Mouse (Mus musculus): ENCODE results near the gene Phf19. TPM values are rescaled to one million over a fixed set of nuclear protein-coding genes. Genes with fewer than 3 reads are reported as not detected.

The Phf19 gene
- polyA plus RNA-seq, 1 experiment = 13.4 TPM

DNA sequence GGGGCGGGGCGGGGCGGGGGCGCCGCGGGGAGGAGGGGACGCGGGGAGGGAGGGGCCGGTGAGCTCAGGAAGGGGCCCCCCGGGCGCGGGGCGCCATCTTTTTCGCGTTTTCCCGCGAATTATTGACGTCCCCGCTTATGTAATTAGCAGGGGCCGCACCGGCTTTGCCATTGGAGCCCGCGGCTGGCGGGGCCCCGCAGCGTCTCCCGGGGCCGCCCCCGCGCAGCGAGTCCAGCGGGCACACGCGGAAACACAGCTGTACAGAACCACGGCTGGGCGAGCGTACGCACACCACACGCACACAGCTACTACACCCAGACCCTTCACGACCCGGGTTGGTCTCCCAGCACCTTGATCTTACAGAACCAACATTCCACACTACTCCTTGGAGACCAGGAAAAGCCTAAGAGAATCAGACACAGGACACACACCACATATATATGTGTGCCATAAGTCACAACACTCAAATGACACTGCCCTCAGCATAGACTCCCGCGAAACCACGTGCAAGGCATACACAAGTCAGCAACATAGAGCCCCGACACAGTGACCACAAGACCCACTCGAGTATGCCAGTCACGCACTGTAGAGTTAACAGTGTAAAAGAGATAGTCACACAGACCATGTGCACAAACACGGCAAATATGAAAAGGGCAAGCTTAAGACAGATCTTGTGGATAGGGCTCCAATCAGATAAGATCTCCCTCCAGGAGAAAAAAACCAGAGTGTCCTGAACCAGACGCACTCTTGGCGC is 420 bp upstream of the Phf19 start:
- no peak for TF ChIP-seq POLR2A (IDR thresholded peaks at IDR 0.05; ENCODE audit: borderline replicate concordance, low read depth, low read length)
- no peak for TF ChIP-seq CTCF (IDR thresholded peaks at IDR 0.05; ENCODE audit: low read depth, low read length)
- Histone ChIP-seq H3K4me3 (ENCODE audit: insufficient read depth, low read length) (peak overlapping the region; percentile 48), H3K27ac (ENCODE audit: insufficient read depth, low read depth, low read length) (no peak overlapping the region), H3K4me1 (ENCODE audit: control insufficient read depth, insufficient read depth, low read length) (peaks cover 10% of the 10 kb centered on the region)

DNA sequence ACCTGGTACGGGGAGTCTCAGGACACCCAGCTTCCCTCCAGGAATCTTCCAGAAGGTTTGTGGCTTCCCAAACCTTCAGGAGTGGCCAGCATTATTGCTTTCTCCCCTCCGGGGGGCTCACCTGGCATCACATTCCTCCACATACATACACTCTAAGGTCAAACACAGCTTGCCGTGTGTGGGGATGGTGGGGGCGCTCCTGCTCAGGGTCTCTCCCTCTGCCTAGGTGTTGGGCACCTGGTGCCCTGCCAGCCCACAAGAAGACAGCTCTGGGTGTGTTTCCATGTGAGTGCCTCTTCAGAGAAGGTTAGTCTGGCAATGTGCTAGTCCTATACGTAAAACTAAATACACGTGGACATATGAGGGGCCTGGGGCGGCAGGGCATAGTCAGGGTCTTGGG is 1.2 kb downstream of the Phf19 start:
- TF ChIP-seq POLR2A (IDR thresholded peaks at IDR 0.05; ENCODE audit: borderline replicate concordance, low read depth, low read length) (no peak), CTCF (IDR thresholded peaks at IDR 0.05; ENCODE audit: low read depth, low read length) (no peak)

DNA sequence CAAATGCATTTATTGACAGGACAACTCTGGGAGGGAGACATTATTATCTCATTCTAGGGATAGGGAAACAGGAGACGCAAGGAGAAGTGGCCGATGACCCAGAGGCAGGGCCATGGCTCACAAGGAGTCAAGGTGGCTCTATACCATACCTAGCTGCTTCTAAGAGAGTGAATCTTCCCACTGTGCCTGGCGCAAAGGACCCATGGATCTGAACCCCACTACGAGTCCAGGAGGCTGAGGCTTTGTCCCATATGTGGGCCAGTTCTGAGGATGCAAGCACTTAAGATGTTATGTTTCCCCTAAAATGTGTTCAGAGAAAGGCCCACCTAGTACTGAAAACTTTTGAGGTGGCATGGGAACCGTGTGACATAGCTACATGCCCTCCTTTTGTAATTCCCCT is 2.0 kb downstream of the Phf19 start:
- no peak overlapping the region for H3K4me3 ChIP-seq (ENCODE audit: insufficient read depth, low read length)
- TF ChIP-seq POLR2A (IDR thresholded peaks at IDR 0.05; ENCODE audit: borderline replicate concordance, low read depth, low read length) = no peak
- no peak for TF ChIP-seq CTCF (IDR thresholded peaks at IDR 0.05; ENCODE audit: low read depth, low read length)
- no peak overlapping the region for H3K27ac ChIP-seq (ENCODE audit: insufficient read depth, low read depth, low read length)
- peaks cover 15% of the 10 kb centered on the region for H3K4me1 ChIP-seq (ENCODE audit: control insufficient read depth, insufficient read depth, low read length)

More for the DNA sequence above, 1.2 kb downstream of the Phf19 start:
- H3K4me1 ChIP-seq (ENCODE audit: control insufficient read depth, insufficient read depth, low read length) = peaks cover 10% of the 10 kb centered on the region
- no peak overlapping the region for H3K27ac ChIP-seq (ENCODE audit: insufficient read depth, low read depth, low read length)
- peak overlapping the region; percentile 93 for H3K4me3 ChIP-seq (ENCODE audit: insufficient read depth, low read length)

DNA sequence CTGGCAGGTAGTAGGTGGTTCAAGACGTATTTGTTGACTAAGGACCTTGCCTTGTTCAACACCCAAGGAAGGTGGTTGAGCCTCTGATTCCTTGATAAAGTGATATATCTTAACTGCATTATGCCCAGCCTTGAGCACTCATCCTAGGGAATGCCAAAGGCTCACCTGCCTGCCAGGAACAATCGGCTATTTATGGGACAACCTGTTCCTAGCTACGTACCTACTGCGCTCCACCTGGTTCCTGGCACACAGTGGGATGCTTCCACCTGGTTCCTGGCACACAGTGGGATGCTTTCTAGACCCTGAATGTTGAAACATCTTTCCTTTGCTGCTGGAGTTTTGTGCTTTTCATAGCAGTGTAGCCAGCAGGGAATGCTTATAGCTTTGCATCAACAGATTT is 4.1 kb downstream of the Phf19 start:
- no peak overlapping the region for H3K4me3 ChIP-seq (ENCODE audit: insufficient read depth, low read length)
- H3K27ac ChIP-seq (ENCODE audit: insufficient read depth, low read depth, low read length) = no peak overlapping the region
- TF ChIP-seq CTCF (IDR thresholded peaks at IDR 0.05; ENCODE audit: low read depth, low read length) (no peak), POLR2A (IDR thresholded peaks at IDR 0.05; ENCODE audit: borderline replicate concordance, low read depth, low read length) (no peak)

DNA sequence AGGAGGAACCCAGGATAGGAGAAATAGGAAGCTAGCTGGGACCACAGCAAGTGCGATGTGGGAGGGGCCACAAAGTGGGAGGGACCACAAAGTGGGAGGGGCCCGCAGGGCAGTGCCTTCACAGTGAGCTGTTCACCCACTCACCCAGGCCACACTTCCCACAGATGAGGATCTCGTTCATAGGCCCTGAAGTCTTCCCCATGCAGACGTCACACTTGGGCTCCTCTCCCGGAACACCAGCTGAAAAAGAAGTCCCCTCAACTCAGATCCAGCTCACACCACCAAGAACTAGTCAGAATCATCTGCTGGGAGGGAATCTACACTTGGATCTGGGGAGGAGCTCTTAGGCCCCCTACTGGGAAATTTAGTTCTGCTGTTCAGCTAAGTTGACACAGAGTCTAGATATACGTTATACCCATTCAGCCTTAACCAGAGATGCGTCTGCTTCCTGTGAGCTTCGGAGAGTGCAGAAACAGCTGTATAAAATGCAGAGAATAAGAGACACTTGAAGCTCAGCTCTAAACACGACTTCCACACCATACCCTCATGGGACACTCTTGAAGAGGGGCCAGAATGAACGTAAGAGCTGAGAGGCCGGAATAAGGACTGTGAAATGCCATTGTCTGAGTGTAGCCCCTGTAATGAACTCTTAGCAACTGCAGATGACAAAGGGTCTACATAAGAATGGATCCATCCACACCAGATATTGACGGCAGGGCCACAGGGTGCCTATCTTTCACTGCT is 6.8 kb downstream of the Phf19 start:
- TF ChIP-seq CTCF (IDR thresholded peaks at IDR 0.05; ENCODE audit: low read depth, low read length) (no peak), POLR2A (IDR thresholded peaks at IDR 0.05; ENCODE audit: borderline replicate concordance, low read depth, low read length) (no peak)
- H3K4me3 ChIP-seq (ENCODE audit: insufficient read depth, low read length) = no peak overlapping the region
- H3K27ac ChIP-seq (ENCODE audit: insufficient read depth, low read depth, low read length) = peak overlapping the region; percentile 5; the same call in 1 of the 2 replicates

More for the DNA sequence above, 4.1 kb downstream of the Phf19 start:
- H3K4me1 ChIP-seq (ENCODE audit: control insufficient read depth, insufficient read depth, low read length) = peaks cover 20% of the 10 kb centered on the region

DNA sequence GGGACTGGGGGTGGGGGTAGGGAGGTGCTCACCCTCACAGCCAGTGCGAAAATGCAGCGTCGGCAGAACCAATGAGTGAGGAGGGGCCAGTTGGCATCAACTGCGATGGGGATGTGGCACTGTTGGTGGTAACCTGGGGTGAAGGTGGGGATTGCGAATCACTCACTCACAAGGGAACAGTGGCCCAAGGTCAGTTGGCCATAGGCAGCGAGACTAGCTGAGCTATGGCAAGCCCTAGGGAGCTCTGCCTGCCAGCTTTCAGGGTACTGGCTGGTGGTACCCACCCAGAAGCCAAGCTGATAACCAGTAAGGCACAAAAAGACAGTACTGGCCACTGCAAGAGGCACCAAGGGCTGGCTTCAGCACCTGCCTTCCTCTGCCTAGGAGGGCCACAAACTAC is 7.4 kb downstream of the Phf19 start:
- TF ChIP-seq CTCF (IDR thresholded peaks at IDR 0.05; ENCODE audit: low read depth, low read length) (no peak), POLR2A (IDR thresholded peaks at IDR 0.05; ENCODE audit: borderline replicate concordance, low read depth, low read length) (no peak)
- Histone ChIP-seq H3K4me3 (ENCODE audit: insufficient read depth, low read length) (no peak overlapping the region), H3K27ac (ENCODE audit: insufficient read depth, low read depth, low read length) (0 out of 2 replicates have a peak overlapping the region, but pooled peaks have one; percentile 3), H3K4me1 (ENCODE audit: control insufficient read depth, insufficient read depth, low read length) (peaks cover 17% of the 10 kb centered on the region)

More for the DNA sequence above, 6.8 kb downstream of the Phf19 start:
- peaks cover 19% of the 10 kb centered on the region for H3K4me1 ChIP-seq (ENCODE audit: control insufficient read depth, insufficient read depth, low read length)

DNA sequence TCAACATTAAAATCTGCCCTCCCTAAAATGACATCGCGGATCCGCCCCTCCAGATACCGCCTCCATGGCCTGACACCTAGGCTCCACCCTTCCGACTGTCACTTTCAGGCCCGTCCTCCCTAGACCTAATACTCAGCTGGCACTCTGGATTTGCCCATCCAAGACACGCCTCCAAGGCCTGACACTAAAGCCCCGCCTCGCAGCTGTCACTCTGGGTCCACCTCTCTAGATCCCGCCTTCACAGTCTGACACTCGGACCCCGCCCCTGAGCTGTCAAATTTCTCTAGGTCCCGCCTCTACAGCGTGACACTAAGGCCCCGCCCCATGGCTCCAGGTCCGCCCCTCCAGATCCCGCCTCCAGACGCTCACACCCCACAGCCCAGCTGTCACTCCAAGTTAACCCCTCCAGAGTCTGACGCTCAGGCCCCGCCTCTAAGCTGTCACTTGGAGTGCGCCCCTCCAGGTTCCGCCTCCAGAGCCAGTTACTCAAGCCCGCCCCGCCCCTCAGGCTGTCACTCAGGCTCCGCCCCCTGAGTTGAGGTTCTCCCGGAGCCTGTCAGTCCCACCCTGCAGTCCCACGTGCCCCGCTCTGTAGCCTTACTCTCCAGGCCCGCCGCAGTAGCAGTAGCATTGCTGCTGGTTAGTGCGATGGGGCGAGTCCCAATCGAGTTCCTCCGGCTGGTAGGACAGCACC is 8.8 kb downstream of the Phf19 start:
- Histone ChIP-seq H3K4me1 (ENCODE audit: control insufficient read depth, insufficient read depth, low read length) (peaks cover 17% of the 10 kb centered on the region), H3K4me3 (ENCODE audit: insufficient read depth, low read length) (peak overlapping the region; percentile 44), H3K27ac (ENCODE audit: insufficient read depth, low read depth, low read length) (no peak overlapping the region)
- TF ChIP-seq POLR2A (IDR thresholded peaks at IDR 0.05; ENCODE audit: borderline replicate concordance, low read depth, low read length) (no peak), CTCF (IDR thresholded peaks at IDR 0.05; ENCODE audit: low read depth, low read length) (no peak)

DNA sequence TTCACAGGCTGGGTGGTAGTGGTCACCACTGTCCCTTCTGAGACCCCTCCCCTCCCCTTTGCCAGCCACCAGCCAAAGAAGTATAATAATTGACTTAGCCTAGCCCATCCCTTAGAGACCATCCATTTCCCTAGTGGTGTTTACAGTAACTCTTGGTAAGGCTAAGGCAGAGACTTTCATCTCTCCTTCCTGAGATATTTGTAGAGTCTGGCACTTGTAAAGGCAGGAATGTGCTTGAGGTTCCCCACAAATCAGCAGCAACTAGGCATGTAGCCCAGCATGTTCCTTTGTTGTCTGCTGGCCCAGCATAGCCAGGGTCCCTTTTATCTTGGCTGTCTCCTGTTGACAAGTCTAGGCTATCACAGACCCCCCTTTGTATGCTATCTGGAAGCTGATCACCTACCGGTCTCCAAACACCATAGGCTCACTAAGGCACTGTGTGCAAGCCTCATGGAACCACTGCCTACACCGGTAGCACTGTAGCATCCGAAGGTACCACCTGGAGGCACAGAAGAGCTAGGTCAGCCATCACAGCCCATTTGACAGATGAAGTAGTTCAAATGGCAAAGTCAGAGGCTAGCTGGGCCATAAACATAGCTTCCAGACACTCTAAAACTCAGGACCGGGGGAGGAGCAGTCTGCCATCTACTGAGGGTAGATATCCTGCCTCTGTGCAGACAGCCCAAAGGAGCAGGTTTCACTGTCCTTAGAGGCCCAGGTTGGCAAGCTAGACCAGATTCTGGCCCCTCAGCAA is 10.0 kb downstream of the Phf19 start:
- H3K27ac ChIP-seq (ENCODE audit: insufficient read depth, low read depth, low read length) = no peak overlapping the region
- H3K4me3 ChIP-seq (ENCODE audit: insufficient read depth, low read length) = no peak overlapping the region
- H3K4me1 ChIP-seq (ENCODE audit: control insufficient read depth, insufficient read depth, low read length) = peaks cover 17% of the 10 kb centered on the region
- no peak for TF ChIP-seq POLR2A (IDR thresholded peaks at IDR 0.05; ENCODE audit: borderline replicate concordance, low read depth, low read length)
- TF ChIP-seq CTCF (IDR thresholded peaks at IDR 0.05; ENCODE audit: low read depth, low read length) = no peak

DNA sequence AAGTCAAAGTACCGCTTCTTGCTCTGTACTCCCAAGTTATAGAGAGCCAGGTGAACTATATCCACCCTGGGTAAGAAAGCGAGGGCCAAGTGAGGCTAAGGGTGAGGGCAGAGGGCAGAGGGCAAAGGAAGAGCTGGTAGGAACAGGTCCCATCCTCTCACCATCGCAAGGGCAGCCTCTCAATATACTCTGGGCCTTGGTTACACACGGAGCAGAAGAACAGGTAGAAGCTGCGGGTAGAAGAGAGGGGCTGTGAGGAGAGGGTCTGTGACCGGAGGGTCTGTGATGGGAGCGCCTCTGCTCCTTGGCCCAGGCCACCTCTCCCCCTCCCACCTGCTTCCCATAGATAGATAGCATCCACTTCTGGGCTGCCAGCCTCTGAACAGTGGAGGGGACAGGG is 10.6 kb downstream of the Phf19 start:
- TF ChIP-seq CTCF (IDR thresholded peaks at IDR 0.05; ENCODE audit: low read depth, low read length) (no peak), POLR2A (IDR thresholded peaks at IDR 0.05; ENCODE audit: borderline replicate concordance, low read depth, low read length) (no peak)
- Histone ChIP-seq H3K27ac (ENCODE audit: insufficient read depth, low read depth, low read length) (no peak overlapping the region), H3K4me3 (ENCODE audit: insufficient read depth, low read length) (no peak overlapping the region), H3K4me1 (ENCODE audit: control insufficient read depth, insufficient read depth, low read length) (peaks cover 17% of the 10 kb centered on the region)

All from bone marrow macrophage, adult 2 months (primary cell).